Mouse (Mus musculus): ENCODE data around the gene Idh2.

GRCm38 (mm10) chr7:80152152-80152551, 37.0 kb upstream of the Idh2 start:
- TF ChIP-seq CTCF (IDR thresholded peaks at IDR 0.05; ENCODE audit: borderline replicate concordance, insufficient read depth, low read depth, low read length), result peak; percentile 31; the same call in 1 of the 2 replicates
- TF ChIP-seq POLR2A (IDR thresholded peaks at IDR 0.05; ENCODE audit: borderline replicate concordance, insufficient read depth, low read length), result no peak

All from cerebellum, adult 2 months (tissue).